In genomic region chr11:80183705-80184255, GRCm38 (mm10) we compare ENCODE assay signal across 8 mouse cellular contexts. TPM values are rescaled to one million over a fixed set of nuclear protein-coding genes. Genes with fewer than 3 reads are reported as not detected.
DNase-seq lines count a peak whose midpoint lies in the region; ATAC-seq lines count a peak whose summit lies in the region.

Rnf135 (plus strand) TSS chr11:80183851.

- peak within 1 kb of the TSS; percentile 66 for H3K9ac ChIP-seq in intestine, embryonic 14.5 days (ENCODE audit: low read length)

- peak within 1 kb of the TSS; percentile 64 for H3K4me3 ChIP-seq in intestine, embryonic 14.5 days (ENCODE audit: low read depth, low read length)

- H3K27me3 ChIP-seq in intestine, embryonic 14.5 days (replicated peaks; ENCODE audit: control insufficient read depth, insufficient read depth, low read length): no peaks in the 10 kb centered on the region

- H3K4me2 ChIP-seq in intestine, embryonic 14.5 days (ENCODE audit: low read length): peak within 1 kb of the TSS; percentile 56

- peak; percentile 96 for ATAC-seq in intestine, embryonic 14.5 days (replicated peaks; ENCODE audit: low FRiP score, low TSS enrichment, low read depth)
- peak; percentile 99 for ATAC-seq in megakaryocyte progenitor cell, adult 5-6 weeks (replicated peaks; ENCODE audit: poor library complexity)

- H3K27ac ChIP-seq in intestine, embryonic 14.5 days (ENCODE audit: low read depth): peak within 1 kb of the TSS; percentile 76

- no peaks in the 10 kb centered on the region for H3K9me3 ChIP-seq in intestine, embryonic 14.5 days (ENCODE audit: control insufficient read depth, low read length)

- WGBS in intestine, embryonic 14.5 days: 2% methylated on average over 33 of the region's 33 CpGs

- intact Hi-C loops in gastrocnemius, postnatal 14 days (cut with DNase I; ENCODE audit: low total_unique reads): no loop called here
- intact Hi-C loops in left cerebral cortex, postnatal 10 days (cut with DNase I): no loop called here

- peak; percentile 95 for DNase-seq in adrenal gland, adult 2 months
- peak; percentile 85 for DNase-seq in embryo, embryonic 11 days
- DNase-seq in gastrocnemius, postnatal 14 days: peak; percentile 97
- DNase-seq in intestine, embryonic 14.5 days (ENCODE audit: low spot score): peak; percentile 90
- DNase-seq in left cerebral cortex, postnatal 10 days (ENCODE audit: extremely low spot score in 1 of 2, low spot score in 2 of 2): peak; percentile 80 to 96
- peak; percentile 91 for DNase-seq in right cerebral cortex, postnatal 10 days (ENCODE audit: low spot score in 2 of 2)
- peak; percentile 95 for DNase-seq in urinary bladder, postnatal 14 days (ENCODE audit: low spot score)

- no peaks in the 10 kb centered on the region for H3K4me1 ChIP-seq in intestine, embryonic 14.5 days (replicated peaks; ENCODE audit: control insufficient read depth, insufficient read depth, low read length)

- no peaks in the 10 kb centered on the region for H3K36me3 ChIP-seq in intestine, embryonic 14.5 days (ENCODE audit: control insufficient read depth, insufficient read depth, low read length)

RNA-seq across cellular contexts. Expression of gene Rnf135, which starts in this region (rescaled TPM):
- total RNA-seq in adrenal gland, adult 2 months (2021): 1 to 10 TPM; 7.1 to 9.8 TPM
- polyA plus RNA-seq in adrenal gland, adult 2 months (2012; rRNA removed): 8.4 and 12.2 TPM in 2 replicates
- 1 to 10 TPM; 3.6 to 3.7 TPM for total RNA-seq in gastrocnemius, postnatal 14 days (2021)
- polyA plus RNA-seq in intestine, embryonic 14.5 days (2014; fragmentation: Nextera tagmentation; extraction: Ambion mirVana): 6.9 and 8.6 TPM in 2 replicates
- total RNA-seq in left cerebral cortex, postnatal 10 days (2021): 1 to 10 TPM; 3.5 to 4.1 TPM
- 4.5 and 7.9 TPM in 2 replicates for total RNA-seq in megakaryocyte progenitor cell, adult 5-6 weeks (2015)
- total RNA-seq in megakaryocyte progenitor cell, adult 5-6 weeks (2017): 4.8 and 6.5 TPM in 2 replicates

Comparison
In these comparisons a context has a peak if more than half of its experiments do, and no peak if none do; other contexts are left out.
1. Peak in every context shown above with its lines: DNase-seq, ATAC-seq, H3K4me3 ChIP-seq and H3K27ac ChIP-seq.